17 mouse cellular contexts compared by ENCODE assay signal in genomic region chr13:55462965-55463364, GRCm38 (mm10). TPM values are rescaled to one million over a fixed set of nuclear protein-coding genes. Genes with fewer than 3 reads are reported as not detected.
DNase-seq lines count a peak whose midpoint lies in the region; ATAC-seq lines count a peak whose summit lies in the region.
"Had no signal": no experiment of that assay in that cellular context is flagged by ENCODE, and none has a peak within 500 bp of the region (broad histone marks: within the 10 kb centered on the region; RNA-seq: fewer than 3 reads in every experiment).

No protein-coding gene starts in this region.

- no peak overlapping the region for H3K27ac ChIP-seq in kidney, embryonic 15.5 days
- H3K27ac ChIP-seq in hindbrain, embryonic 12.5 days = no peak overlapping the region; the same call in 1 of the 2 replicates
- H3K27ac ChIP-seq in midbrain, embryonic 14.5 days (replicated peaks; ENCODE audit: low read depth, low read length) = peak overlapping the region; percentile 97; the same call in 1 of the 2 replicates
- H3K27ac ChIP-seq in heart, embryonic 10.5 days = no peak overlapping the region
- H3K27ac ChIP-seq: liver, embryonic 13.5 days; stomach, embryonic 15.5 days had no signal

- H3K27me3 ChIP-seq in kidney, embryonic 15.5 days = no peaks in the 10 kb centered on the region
- peaks cover 5% of the 10 kb centered on the region; the same call in 1 of the 2 replicates for H3K27me3 ChIP-seq in hindbrain, embryonic 12.5 days
- H3K27me3 ChIP-seq in midbrain, embryonic 14.5 days (ENCODE audit: control insufficient read depth, insufficient read depth, low read length) = no peaks in the 10 kb centered on the region
- peaks cover 38% of the 10 kb centered on the region for H3K27me3 ChIP-seq in heart, embryonic 10.5 days (ENCODE audit: insufficient read depth, poor library complexity, severe bottlenecking)
- H3K27me3 ChIP-seq: stomach, embryonic 15.5 days had no signal

- ATAC-seq in kidney, embryonic 15.5 days (replicated peaks; ENCODE audit: low FRiP score) = no peak
- no peak for ATAC-seq in hindbrain, embryonic 12.5 days (ENCODE audit: low FRiP score)
- ATAC-seq in midbrain, embryonic 14.5 days (ENCODE audit: low FRiP score, low TSS enrichment) = no peak
- ATAC-seq: lung, postnatal 0 days had no signal

- whole genome bisulfite sequencing in kidney, embryonic 15.5 days = 45% methylated on average over 2 of the region's 2 CpGs
- 48% methylated on average over 2 of the region's 2 CpGs for WGBS in hindbrain, embryonic 12.5 days
- 56% methylated on average over 2 of the region's 2 CpGs for WGBS in midbrain, embryonic 14.5 days
- 52% methylated on average over 2 of the region's 2 CpGs for WGBS in heart, embryonic 10.5 days

- H3K9me3 ChIP-seq in kidney, embryonic 15.5 days (replicated peaks) = no peaks in the 10 kb centered on the region
- H3K9me3 ChIP-seq in hindbrain, embryonic 12.5 days (replicated peaks) = no peaks in the 10 kb centered on the region
- H3K9me3 ChIP-seq in midbrain, embryonic 14.5 days (ENCODE audit: control insufficient read depth, low read length) = no peaks in the 10 kb centered on the region
- H3K9me3 ChIP-seq in heart, embryonic 10.5 days = no peaks in the 10 kb centered on the region
- H3K9me3 ChIP-seq: heart, embryonic 12.5 days; liver, embryonic 13.5 days; stomach, embryonic 15.5 days had no signal

- DNase-seq in kidney, postnatal 10 days = no peak
- peak; percentile 42 for DNase-seq in CD4-positive, CD25-positive, alpha-beta regulatory T cell, adult 2 months (ENCODE audit: low read depth, low spot score)
- no peak for DNase-seq in midbrain, embryonic 14.5 days
- no peak for DNase-seq in right cerebral cortex, postnatal 10 days (ENCODE audit: low spot score in 2 of 2)
- DNase-seq in heart, embryonic 10.5 days (ENCODE audit: low spot score) = no peak
- no peak for DNase-seq in T-cell, adult 2 months (ENCODE audit: low spot score)
- DNase-seq: adrenal gland, postnatal 14 days; kidney, adult 8-10 months; liver, embryonic 13.5 days; right cerebral cortex, postnatal 4 days had no signal

- 0 out of 2 replicates have a peak overlapping the region, but pooled peaks have one; percentile 98 for H3K4me2 ChIP-seq in kidney, embryonic 15.5 days
- peak overlapping the region; percentile 80; the same call in 1 of the 2 replicates for H3K4me2 ChIP-seq in hindbrain, embryonic 12.5 days (replicated peaks)
- peak overlapping the region; percentile 91 for H3K4me2 ChIP-seq in midbrain, embryonic 14.5 days (ENCODE audit: low read length)

- H3K36me3 ChIP-seq in kidney, embryonic 15.5 days = peaks cover 43% of the 10 kb centered on the region
- peaks cover 39% of the 10 kb centered on the region for H3K36me3 ChIP-seq in hindbrain, embryonic 12.5 days
- peaks cover 38% of the 10 kb centered on the region for H3K36me3 ChIP-seq in midbrain, embryonic 14.5 days (ENCODE audit: control insufficient read depth, insufficient read depth, low read length)
- peaks cover 40% of the 10 kb centered on the region for H3K36me3 ChIP-seq in heart, embryonic 10.5 days

- H3K9ac ChIP-seq in kidney, embryonic 15.5 days = no peak overlapping the region
- no peak overlapping the region for H3K9ac ChIP-seq in hindbrain, embryonic 12.5 days
- H3K9ac ChIP-seq in midbrain, embryonic 14.5 days (replicated peaks; ENCODE audit: low read length) = peak overlapping the region; percentile 91; the same call in 1 of the 2 replicates
- H3K9ac ChIP-seq: liver, embryonic 13.5 days; stomach, embryonic 15.5 days had no signal

- H3K4me1 ChIP-seq in kidney, embryonic 15.5 days = peaks cover 23% of the 10 kb centered on the region
- H3K4me1 ChIP-seq in hindbrain, embryonic 12.5 days = peaks cover 34% of the 10 kb centered on the region
- peaks cover 34% of the 10 kb centered on the region for H3K4me1 ChIP-seq in midbrain, embryonic 14.5 days (ENCODE audit: control insufficient read depth, insufficient read depth, low read length)
- H3K4me1 ChIP-seq in heart, embryonic 10.5 days = peaks cover 29% of the 10 kb centered on the region

- H3K4me3 ChIP-seq in kidney, embryonic 15.5 days (replicated peaks) = no peak overlapping the region
- H3K4me3 ChIP-seq in hindbrain, embryonic 12.5 days = no peak overlapping the region
- no peak overlapping the region for H3K4me3 ChIP-seq in midbrain, embryonic 14.5 days (replicated peaks; ENCODE audit: low read depth, low read length)
- H3K4me3 ChIP-seq in heart, embryonic 10.5 days = no peak overlapping the region

RNA-seq across cellular contexts. Expression of gene Prr7, which starts 1.1 kb away (rescaled TPM):
- 0.70 and 0.75 TPM in 2 replicates for polyA plus RNA-seq in kidney, embryonic 15.5 days (2015; fragmentation: Nextera tagmentation; extraction: Ambion mirVana)
- 1.1 and 1.5 TPM in 2 replicates for polyA plus RNA-seq in hindbrain, embryonic 12.5 days (2016; fragmentation: Nextera tagmentation; extraction: Ambion mirVana)
- polyA plus RNA-seq in midbrain, embryonic 14.5 days (2014; fragmentation: Nextera tagmentation; extraction: Ambion mirVana) = 7.0 and 34.3 TPM in 2 replicates
- 0.17 and 0.21 TPM in 2 replicates for polyA plus RNA-seq in heart, embryonic 10.5 days (2016; fragmentation: Nextera tagmentation; extraction: Ambion mirVana)
- polyA plus RNA-seq: liver, embryonic 13.5 days had no signal

RNA-seq across cellular contexts. Expression of gene Grk6, which starts 18.1 kb away (rescaled TPM):
- 41.6 and 45.9 TPM in 2 replicates for polyA plus RNA-seq in kidney, embryonic 15.5 days (2015; fragmentation: Nextera tagmentation; extraction: Ambion mirVana)
- 48.9 and 54.4 TPM in 2 replicates for polyA plus RNA-seq in hindbrain, embryonic 12.5 days (2016; fragmentation: Nextera tagmentation; extraction: Ambion mirVana)
- polyA plus RNA-seq in midbrain, embryonic 14.5 days (2014; fragmentation: Nextera tagmentation; extraction: Ambion mirVana) = 41.8 and 44.0 TPM in 2 replicates
- polyA plus RNA-seq in heart, embryonic 10.5 days (2016; fragmentation: Nextera tagmentation; extraction: Ambion mirVana) = 29.5 and 44.2 TPM in 2 replicates

RNA-seq across cellular contexts. Expression of gene Dbn1, which starts 24.9 kb away (rescaled TPM):
- 168 and 193 TPM in 2 replicates for polyA plus RNA-seq in kidney, embryonic 15.5 days (2015; fragmentation: Nextera tagmentation; extraction: Ambion mirVana)
- 585 and 628 TPM in 2 replicates for polyA plus RNA-seq in hindbrain, embryonic 12.5 days (2016; fragmentation: Nextera tagmentation; extraction: Ambion mirVana)
- 509 and 557 TPM in 2 replicates for polyA plus RNA-seq in midbrain, embryonic 14.5 days (2014; fragmentation: Nextera tagmentation; extraction: Ambion mirVana)
- polyA plus RNA-seq in heart, embryonic 10.5 days (2016; fragmentation: Nextera tagmentation; extraction: Ambion mirVana) = 101 and 166 TPM in 2 replicates

RNA-seq across cellular contexts. Expression of gene F12, which starts 36.4 kb away (rescaled TPM):
- polyA plus RNA-seq in kidney, embryonic 15.5 days (2015; fragmentation: Nextera tagmentation; extraction: Ambion mirVana) = 0.59 and 2.1 TPM in 2 replicates
- 0.16 TPM in 1 of 2 replicates, not detected in the other for polyA plus RNA-seq in hindbrain, embryonic 12.5 days (2016; fragmentation: Nextera tagmentation; extraction: Ambion mirVana)
- polyA plus RNA-seq in midbrain, embryonic 14.5 days (2014; fragmentation: Nextera tagmentation; extraction: Ambion mirVana) = not detected in 2 replicates
- polyA plus RNA-seq in heart, embryonic 10.5 days (2016; fragmentation: Nextera tagmentation; extraction: Ambion mirVana) = 0.21 and 8.5 TPM in 2 replicates
- polyA plus RNA-seq: C2C12; lung, postnatal 0 days had no signal

RNA-seq across cellular contexts. Expression of gene Pfn3, which starts 47.9 kb away (rescaled TPM):
- not detected in 2 replicates for polyA plus RNA-seq in kidney, embryonic 15.5 days (2015; fragmentation: Nextera tagmentation; extraction: Ambion mirVana)
- not detected in 2 replicates for polyA plus RNA-seq in hindbrain, embryonic 12.5 days (2016; fragmentation: Nextera tagmentation; extraction: Ambion mirVana)
- polyA plus RNA-seq in midbrain, embryonic 14.5 days (2014; fragmentation: Nextera tagmentation; extraction: Ambion mirVana) = 0.59 TPM in 1 of 2 replicates, not detected in the other
- not detected in 2 replicates for polyA plus RNA-seq in heart, embryonic 10.5 days (2016; fragmentation: Nextera tagmentation; extraction: Ambion mirVana)
- polyA plus RNA-seq: C2C12; heart, embryonic 12.5 days; liver, embryonic 13.5 days; lung, postnatal 0 days; stomach, embryonic 15.5 days; urinary bladder, adult 2 months had no signal
